Mouse (Mus musculus): ENCODE measurements around the gene BC024978.

DNA sequence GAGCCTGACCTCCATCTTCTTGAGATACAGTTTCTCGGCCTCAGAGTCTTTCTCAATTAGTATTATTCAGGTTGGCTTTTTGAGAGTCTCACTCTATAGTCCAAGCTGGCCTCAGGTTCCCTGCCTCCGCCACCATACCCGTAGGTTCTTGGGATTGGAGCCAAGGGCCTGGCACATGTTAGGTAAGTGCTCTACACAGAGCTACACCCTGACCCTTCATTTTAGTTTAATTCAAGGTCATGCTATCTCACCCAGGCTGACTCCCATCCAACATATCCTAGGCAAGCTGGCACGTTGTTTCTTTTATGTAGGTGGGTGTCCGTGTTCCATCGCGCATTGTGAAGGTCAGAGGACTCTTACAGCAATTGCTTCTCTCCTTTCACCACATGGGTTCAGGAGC is 20.7 kb upstream of the BC024978 start:
- TF ChIP-seq POLR2A (IDR thresholded peaks at IDR 0.05; ENCODE audit: control insufficient read depth, low read depth, low read length) = no peak
- no peak for TF ChIP-seq CTCF (IDR thresholded peaks at IDR 0.05; ENCODE audit: control insufficient read depth, insufficient read depth, insufficient replicate concordance, low read depth, low read length)

Measured in testis, adult 2 months (tissue).